Mouse (Mus musculus): ENCODE measurements around the gene Csta1.

Gene Csta1

DNA sequence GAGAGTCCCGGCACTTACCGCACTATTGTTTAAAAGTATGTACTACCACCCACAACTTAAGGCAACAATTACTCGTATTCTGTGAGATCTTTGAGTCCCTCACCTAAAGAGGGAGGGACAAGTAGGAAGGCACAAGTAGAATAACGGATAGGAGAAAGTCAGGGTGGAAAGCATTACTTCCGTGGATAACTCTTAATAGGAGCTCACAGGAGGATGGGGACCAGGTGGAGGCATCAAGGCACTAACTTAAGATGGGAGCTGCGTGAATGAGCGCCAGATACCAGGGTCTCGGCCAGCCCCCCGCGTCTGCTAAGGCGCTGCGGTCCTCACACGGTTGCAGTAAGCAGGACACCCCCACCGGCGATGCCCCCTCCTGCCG, 60.0 kb downstream of the Csta1 start:
- peak; percentile 44 for DNase-seq (ENCODE audit: low spot score)
